Mouse (Mus musculus): ENCODE measurements around the gene U2surp.

- no peak for TF ChIP-seq CTCF (IDR thresholded peaks at IDR 0.05; ENCODE audit: borderline replicate concordance, extremely low read depth, insufficient read depth, insufficient read length)
- no peak for TF ChIP-seq POLR2A (IDR thresholded peaks at IDR 0.05; ENCODE audit: borderline replicate concordance, extremely low read depth, insufficient read depth, insufficient read length, poor library complexity, severe bottlenecking)
Measured at GRCm38 (mm10) chr9:95550856-95551774, 39.3 kb upstream of the U2surp start.
